Mouse (Mus musculus) thymus, postnatal 25 days (tissue): ENCODE results near the gene Trank1.

Source experiments
- DNase-seq: peaks from one replicate; pipeline ENCODE4 v3.0.0; 2022

The Trank1 gene

DNA sequence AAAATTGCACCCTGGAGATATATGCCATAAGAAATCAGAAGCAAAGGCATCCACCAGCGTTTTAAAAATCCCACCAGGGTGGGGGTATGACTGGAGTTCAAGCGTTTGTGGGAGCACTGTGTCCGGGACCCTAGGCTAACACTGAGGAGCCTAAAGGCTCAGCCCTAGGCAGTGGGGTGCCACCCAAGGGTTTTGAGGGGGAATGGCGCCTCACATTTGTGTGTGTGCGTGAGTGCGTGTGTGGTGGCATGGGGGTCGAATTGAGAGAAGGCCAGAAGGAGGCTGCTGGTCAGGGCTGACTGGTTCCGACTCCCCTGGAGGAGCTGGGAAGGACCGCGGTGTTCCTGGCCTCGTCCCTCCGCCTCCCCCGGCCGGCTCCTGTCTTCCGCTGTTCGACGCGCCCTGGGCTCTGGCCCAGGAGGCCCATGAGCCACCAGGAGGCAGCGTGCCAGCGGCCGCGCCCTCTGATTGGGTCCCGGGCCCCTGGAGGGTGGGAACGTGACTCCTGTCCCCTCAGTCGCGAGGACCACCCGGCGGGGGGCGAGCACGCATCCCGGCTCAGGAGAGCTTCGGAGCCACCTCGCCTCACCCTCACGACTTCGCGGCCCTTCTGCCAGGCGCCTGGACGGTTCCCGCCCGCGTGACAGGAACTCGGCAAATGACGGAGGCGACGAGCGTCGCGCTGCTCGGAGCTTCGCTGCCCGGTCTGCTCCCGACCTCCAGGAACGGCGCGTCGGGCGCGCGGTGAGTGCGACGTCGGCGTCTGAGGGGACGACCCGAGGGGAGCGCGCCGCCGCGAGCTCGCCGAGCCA, at the start of gene Trank1:
Gene Trank1 (plus strand): TSS at position 709 of the 812 bp plus-strand sequence.
- DNase-seq: peak; percentile 2

DNA sequence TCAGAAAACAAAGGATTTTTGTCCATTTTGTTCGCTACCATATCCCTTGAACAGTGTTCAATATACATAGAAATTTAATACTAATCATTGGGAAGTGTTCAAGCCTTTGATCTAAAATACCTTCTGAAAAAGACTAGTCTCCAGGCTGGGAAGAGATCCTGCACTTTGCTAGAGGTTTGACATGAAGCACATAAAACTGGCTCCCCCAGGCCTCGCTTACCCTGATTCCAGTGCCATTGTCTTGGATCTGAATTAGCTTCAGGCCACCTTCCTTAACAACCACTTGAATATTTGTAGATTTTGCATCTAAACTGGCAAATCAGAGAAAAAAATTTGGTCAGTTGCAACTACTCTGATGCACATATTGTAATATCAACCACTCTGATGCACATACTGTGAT, 43.5 kb upstream of the Trank1 start:
- DNase-seq: no peak

DNA sequence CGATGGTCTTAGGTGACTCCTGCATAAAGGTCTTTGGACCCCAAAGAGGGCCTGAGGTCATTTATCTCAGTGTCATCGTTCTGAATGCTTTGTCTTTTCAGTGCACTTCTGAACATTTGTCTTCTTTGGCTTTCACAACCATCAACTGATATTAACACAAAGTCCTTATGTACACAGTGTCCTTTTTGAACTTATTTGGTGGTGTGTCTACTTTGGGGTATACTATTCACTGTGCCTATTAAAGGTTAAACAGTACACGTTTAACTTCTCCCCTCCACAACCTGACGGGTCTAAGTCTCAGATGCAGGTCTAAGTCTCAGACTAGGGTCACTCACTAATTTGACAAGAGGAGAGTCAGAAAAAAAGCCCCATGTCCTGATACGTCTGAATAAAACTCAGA, 40.9 kb upstream of the Trank1 start:
- no peak for DNase-seq

DNA sequence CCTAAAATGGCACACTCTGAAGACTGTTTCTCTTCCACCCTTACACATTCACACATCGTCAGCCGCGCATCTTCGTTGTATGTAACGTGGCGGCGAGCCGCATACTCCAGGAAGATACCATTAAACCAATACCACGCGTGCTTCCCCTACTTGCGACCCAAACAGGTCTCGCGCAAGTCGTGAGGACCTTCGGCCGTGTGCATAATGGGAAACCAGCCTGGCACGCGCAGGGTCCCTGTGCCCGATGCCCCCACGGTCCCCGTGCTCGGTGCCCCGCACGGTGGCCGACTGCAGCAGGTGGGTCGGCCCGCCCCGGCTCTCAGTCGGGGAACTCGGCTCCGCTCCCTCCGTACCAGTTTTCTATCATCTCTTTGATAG, 40.5 kb upstream of the Trank1 start:
- no peak for DNase-seq

- peak; percentile 99 for DNase-seq
Measured at GRCm38 (mm10) chr9:111271434-111272160, 39.9 kb upstream of the Trank1 start, which contains the start of the genes Mlh1 and Epm2aip1. Mlh1 (minus strand) TSS chr9:111271791. Epm2aip1 (plus strand) TSS chr9:111271929.

GRCm38 (mm10) chr9:111272356-111272755, 39.2 kb upstream of the Trank1 start:
- DNase-seq: no peak

DNA sequence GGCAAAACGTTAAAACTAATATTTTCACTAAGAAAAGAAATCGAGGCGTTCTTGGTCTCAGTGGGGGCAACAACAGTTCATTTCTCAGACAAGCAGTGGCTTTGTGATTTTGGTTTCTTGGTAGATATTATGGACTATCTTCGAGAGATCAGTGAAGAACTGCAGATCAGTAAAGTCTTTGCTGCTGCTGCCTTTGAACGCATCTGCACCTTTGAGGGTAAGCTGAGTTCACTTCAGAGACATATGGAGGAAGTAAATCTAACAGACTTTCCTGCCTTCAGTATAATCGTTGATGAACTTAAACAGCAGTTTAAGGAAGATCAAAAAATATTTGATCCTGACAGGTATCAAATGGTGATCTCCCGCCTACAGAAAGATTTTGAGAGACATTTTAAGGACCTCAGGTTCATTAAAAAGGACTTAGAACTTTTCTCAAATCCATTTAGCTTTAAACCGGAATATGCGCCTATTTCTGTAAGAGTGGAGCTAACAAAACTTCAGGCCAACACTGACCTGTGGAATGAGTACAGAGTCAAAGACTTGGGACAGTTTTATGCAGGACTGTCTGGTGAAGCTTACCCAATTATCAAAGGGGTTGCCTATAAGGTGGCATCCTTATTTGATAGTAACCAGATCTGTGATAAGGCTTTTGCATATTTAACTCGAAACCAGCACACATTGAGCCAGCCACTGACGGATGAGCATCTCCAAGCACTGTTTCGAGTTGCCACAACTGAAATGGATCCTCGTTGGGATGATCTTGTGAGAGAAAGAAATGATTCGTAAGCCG, 38.3 kb upstream of the Trank1 start:
- peak; percentile 31 for DNase-seq

GRCm38 (mm10) chr9:111273958-111274357, 37.6 kb upstream of the Trank1 start:
- no peak for DNase-seq

GRCm38 (mm10) chr9:111275156-111275555, 36.4 kb upstream of the Trank1 start:
- peak; percentile 30 for DNase-seq

DNA sequence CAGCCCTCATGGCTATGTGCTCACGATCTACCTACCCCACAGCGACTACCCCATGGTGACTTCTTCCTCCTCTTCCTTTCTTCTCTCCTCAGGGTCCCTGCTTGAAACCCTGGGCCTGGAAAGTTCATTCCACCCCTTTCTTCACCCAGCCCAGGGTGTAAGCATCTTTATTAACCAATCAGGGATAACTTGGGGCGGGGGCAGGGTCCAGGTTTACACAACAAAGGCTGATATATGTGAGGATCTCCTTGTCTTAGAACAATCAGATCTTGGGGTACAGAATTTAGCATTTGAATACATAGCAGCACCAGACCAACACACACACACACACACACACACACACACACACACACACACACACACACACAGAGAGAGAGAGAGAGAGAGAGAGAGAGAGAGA, 26.5 kb upstream of the Trank1 start:
- no peak for DNase-seq

GRCm38 (mm10) chr9:111285676-111286075, 25.9 kb upstream of the Trank1 start:
- no peak for DNase-seq

GRCm38 (mm10) chr9:111286468-111286867, 25.1 kb upstream of the Trank1 start:
- no peak for DNase-seq

DNA sequence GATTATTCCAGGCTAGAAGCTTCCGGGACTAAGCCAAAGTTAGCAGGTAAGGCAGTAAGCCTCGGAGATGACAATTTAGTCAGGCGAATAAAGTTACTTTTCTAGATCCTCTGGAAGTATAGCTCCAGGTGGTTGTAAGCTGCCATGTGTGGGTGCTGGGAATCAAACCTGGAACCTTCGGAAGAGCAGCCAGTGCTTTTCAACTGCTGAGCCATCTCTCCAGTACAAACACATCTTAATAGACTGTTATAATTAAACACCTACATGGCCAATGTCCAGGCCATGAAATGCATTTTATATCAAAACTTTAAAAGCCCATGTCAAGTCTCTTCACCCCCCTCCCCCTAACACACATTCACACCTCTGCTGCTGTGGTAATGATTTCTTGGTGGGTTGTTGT, 23.6 kb upstream of the Trank1 start:
- no peak for DNase-seq

GRCm38 (mm10) chr9:111289294-111289831, 22.2 kb upstream of the Trank1 start:
- no peak for DNase-seq

DNA sequence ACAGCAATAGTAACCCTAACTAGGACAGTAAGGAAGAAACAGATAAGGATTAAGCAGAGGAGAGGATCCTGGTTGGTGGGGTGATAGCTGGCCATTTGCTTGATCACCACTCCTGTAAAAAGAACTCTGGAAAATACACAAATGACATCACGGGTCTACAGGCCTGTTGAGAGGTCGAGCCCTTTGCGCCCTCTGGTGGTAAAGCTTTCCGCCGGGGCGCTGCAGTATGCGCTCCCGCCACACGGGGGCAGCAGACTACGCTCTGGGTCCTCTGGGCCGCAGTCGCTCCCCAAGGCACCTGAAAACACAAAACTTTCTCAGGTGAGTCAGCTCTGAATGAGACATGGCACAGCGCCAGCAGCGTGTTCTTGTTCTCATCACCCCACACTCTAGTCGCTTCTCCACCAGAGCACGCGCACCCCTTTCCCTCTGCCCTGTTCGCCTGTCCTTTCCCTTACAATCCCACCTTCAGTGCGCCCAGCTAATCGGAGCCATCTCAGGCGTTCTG, 21.7 kb upstream of the Trank1 start:
- DNase-seq: peak; percentile 92

DNA sequence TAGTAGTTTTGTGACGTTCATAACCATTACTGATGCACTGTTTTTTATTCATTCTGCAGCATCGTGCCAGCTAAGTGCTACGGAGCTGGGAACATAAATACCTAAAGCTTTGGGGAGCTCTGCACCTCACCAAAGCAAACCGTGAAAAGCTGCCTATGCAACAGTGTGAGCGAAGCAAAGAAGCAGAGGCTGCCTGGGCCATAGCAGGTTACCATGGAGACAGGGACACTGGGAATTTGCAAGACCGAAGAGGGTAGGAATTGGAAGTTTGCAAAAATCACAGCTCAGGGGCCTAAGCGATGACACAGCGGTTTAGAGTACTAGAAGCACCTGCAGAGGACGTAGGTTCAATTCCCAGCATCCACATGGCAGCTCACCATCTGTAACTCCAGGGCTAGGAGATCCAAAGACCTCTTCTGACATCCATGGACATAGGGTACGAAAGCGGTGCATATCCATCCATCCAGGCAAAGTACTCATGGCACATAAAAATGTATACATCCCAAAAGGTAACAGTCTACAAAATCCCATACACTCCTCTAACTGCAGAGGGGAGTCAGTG, 20.9 kb upstream of the Trank1 start:
- no peak for DNase-seq

GRCm38 (mm10) chr9:111293234-111293633, 18.3 kb upstream of the Trank1 start:
- DNase-seq: no peak

- no peak for DNase-seq
Measured at GRCm38 (mm10) chr9:111294911-111295310, 16.6 kb upstream of the Trank1 start.

DNA sequence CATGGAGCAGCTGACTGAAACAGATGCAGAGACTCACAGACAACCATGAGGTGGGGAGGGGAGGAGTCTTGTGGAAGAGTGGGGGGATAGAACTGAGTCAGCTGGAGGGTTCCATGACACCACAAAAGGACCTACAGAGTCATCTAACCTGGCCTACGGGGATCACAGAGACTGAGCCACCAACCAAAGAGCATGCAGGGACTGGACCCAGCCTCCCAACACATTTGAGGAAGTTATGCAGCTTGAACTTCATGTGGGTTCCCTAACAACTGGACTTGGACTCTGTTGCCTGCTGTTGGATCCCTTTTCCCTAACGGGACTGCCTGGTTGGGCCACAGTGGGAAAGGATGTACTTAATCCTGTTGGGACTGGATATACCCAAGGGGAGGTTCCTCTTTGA, 16.2 kb upstream of the Trank1 start:
- DNase-seq: no peak

GRCm38 (mm10) chr9:111296433-111296832, 15.1 kb upstream of the Trank1 start:
- no peak for DNase-seq

DNA sequence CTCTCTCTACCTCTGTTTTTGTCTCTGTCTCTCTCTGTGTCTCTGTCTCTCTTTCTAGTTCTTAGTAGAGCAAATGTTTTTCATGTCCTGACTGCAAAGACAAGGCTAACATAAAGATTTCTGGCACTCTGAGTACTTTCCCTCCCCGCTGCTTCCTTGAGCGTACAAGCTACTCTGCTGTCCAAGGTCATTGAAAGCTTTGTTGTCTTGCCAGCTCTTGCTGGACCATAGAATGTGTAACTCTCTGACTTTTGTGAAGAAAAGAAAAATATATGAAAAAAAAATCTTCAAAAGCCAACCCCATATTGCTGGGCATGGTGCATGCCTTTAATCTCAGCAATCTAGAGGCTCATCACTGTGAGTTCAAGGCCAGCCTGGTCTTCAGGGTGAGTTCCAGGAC, 12.9 kb upstream of the Trank1 start:
- no peak for DNase-seq

DNA sequence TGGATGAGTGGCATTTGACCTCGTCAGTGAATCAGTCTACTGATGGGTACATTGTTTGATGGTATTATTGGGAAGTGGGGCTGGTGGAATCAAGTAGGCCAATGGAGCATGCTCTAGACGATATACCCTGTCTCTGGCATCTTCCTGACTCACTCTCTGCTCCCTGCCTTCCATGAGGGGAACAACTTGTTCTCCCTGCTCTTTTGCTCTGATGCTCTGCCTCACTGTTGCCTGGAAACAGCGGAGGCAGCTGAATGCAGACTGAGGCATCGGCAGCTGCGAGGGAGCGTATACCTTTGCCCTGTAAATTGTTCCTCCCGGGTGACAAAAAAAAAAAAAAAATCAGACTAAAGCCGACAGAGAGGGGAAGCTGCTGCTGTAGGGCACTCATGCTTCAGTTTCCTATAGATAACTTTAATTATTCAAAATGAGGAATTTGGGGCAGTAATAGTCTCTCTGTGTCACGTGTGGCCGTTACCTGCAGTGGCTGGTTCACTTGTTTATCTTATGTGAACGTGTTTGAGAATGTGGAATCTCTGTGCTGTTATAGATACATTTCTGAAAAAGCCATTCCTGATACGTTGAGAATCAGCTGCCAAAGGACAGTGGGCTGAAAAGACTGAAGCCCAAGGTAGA, 9.2 kb upstream of the Trank1 start:
- DNase-seq: no peak
